Mouse (Mus musculus) spleen, adult 2 months (tissue): ENCODE measurements around the gene Tns2.

Experiments
- CTCF ChIP-seq: fragments of 200-500 bp; IDR thresholded peaks from 2 replicates; pipeline ENCODE4 v1.5.1; 2011; ENCODE audit warnings: mild to moderate bottlenecking, inconsistent platforms; ENCODE audit not compliant: insufficient read depth, insufficient read length, insufficient replicate concordance; ENCODE audit errors: extremely low read depth
- POLR2A ChIP-seq: fragments of 200-500 bp; IDR thresholded peaks from 2 replicates; pipeline ENCODE4 v1.6.1; 2011; ENCODE audit warnings: low read depth, low read length, inconsistent platforms

- TF ChIP-seq POLR2A, result no peak
- TF ChIP-seq CTCF, result no peak
Measured at GRCm38 (mm10) chr15:102099771-102100160, 447 bp upstream of the Tns2 start.
